Mouse (Mus musculus): ENCODE measurements around the gene Slc24a4.

GRCm38 (mm10) chr12:102225165-102225564, 96.6 kb downstream of the Slc24a4 start:
- TF ChIP-seq CTCF (IDR thresholded peaks at IDR 0.05; ENCODE audit: low read depth, low read length) (no peak), EP300 (IDR thresholded peaks at IDR 0.05; ENCODE audit: insufficient read depth, low read depth, low read length) (no peak)
